Mouse (Mus musculus) CD8-positive naive resting alpha-beta T cell, adult 57 days (primary cell): Measurements from ENCODE around the gene Sfrp4. TPM values are rescaled to one million over a fixed set of nuclear protein-coding genes. Genes with fewer than 3 reads are reported as not detected.

Experiments used
- total RNA-seq: library from RNA; stranded (reverse); gene quantifications from one replicate; pipeline ENCODE4 v1.2.4, GENCODE M21; 2023

Sfrp4 gene
- total RNA-seq = not detected

DNA sequence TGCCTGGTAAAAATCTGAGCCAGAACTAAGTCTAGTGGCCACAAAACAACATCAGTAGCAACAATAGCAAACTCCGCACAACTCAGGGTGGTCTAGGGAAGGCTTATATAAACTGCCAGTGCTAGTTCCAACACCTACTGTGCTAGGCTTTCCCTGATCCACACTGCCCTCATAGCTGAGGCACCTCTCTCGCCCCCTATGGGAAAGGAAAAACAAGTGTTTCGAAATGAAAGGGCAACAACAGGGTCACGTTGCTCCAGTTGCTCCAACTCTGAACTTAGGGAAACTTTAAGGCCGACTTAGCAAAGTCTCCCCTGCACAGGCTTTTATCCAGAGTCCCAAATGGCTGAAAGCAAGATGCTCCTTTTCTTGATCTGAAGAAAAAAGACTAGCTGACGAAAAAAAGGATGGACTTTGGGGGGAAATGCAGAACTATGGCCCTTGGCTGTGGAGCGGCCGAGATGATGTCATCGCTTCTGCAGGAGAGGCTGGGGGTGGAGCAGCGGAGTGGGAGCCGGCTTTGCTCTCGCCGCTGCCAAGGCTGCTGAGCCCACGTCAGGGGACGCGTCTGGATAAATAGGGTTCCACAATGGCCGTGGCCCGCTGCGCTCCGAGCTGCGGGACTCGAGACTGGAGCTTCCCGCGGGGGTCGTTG, at the start of gene Sfrp4:
Gene Sfrp4, plus strand, starts transcription at position 532 of the 655 bp plus-strand sequence.

DNA sequence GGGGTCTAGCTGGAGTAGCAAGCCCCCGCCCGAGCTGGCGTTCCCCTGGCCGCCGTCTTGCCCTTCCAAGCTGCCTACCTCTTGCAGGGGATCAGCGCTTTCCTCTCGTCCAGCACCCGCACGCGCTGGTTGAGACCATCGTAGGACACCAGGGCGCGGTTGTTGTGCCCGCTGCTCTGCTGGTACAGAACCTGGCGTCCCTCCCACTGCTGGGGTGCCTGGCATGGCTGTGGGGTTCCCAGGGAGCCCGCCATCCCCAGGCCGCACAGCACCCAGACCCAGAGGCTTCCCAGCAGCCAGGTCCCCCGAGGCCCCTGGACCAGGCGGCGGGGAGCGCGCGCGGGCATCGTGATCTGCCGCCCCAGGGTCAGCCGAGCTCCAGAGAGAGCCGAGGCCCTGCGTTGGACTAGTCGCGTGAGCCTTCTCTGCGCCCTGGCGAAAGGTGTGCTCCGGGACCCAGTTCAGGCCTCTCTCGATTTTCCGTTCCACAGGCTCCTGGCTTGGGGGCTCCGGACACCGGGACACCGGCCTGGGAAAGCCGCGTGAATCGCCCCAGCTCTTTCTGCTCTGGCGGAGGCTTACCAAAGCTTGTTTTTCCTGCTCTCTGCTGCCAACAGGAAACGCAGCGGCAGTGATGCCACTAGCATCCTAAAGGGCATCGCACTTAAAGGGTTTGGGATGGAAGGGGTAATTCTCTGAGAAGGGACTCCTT, 3.5 kb upstream of the Sfrp4 start, which contains the start of gene Epdr1:
Gene Epdr1, minus strand, starts transcription at position 712 of the 712 bp plus-strand sequence.

Other genes with a start within 250 kb of the Sfrp4 start
- 22.5 TPM for gene Stard3nl, start 227.3 kb upstream of the Sfrp4 start, total RNA-seq
- not detected for gene Epdr1, start 3.2 kb upstream of the Sfrp4 start, total RNA-seq
- not detected for gene Nme8, start 74.7 kb downstream of the Sfrp4 start, total RNA-seq
- gene Gpr141, start 201.2 kb downstream of the Sfrp4 start, total RNA-seq = 1.2 TPM